Mouse (Mus musculus) embryonic stem cell, embryonic (primary cell): ENCODE measurements around the gene Cacng8.

Source experiments
- CTCF ChIA-PET, 4 experiments: fragments of 300-600 bp in 2 of 4; fragments of 350-600 bp in 2 of 4; sonication (Branson Sonifier 250); formaldehyde crosslinking; loops; one replicate each; lab custom pipeline; 2022; ENCODE audit warnings: inconsistent platforms in 2 of 4; lab: Charles Lee
- POLR2A ChIA-PET, 4 experiments: fragments of 300-600 bp in 2 of 4; fragments of 350-600 bp in 2 of 4; sonication (Branson Sonifier 250); formaldehyde crosslinking; loops; one replicate each; lab custom pipeline; 2022; ENCODE audit warnings: antibody characterized with exemption in 4 of 4, inconsistent platforms in 1 of 4; lab: Charles Lee

Gene Cacng8

GRCm38 (mm10) chr7:3442476-3443062 lies 52.1 kb downstream of the Cacng8 start:
- ChIA-PET CTCF (no interaction called here), POLR2A (interaction anchor here in 3 of 4 experiments (0.7 to 6.9 kb wide), 6 partner anchors 8 to 32 kb away, joined by 3 to 78 read pairs (median 4); no protein-coding TSS in a partner anchor)

- ChIA-PET CTCF (interaction anchor here in 1 of 4 experiments (0.6 kb wide), 1 partner anchor 136 kb away, joined by 3 read pairs; no protein-coding TSS in a partner anchor), POLR2A (interaction anchor here (0.6 to 6.9 kb wide), 5 partner anchors 7 to 98 kb away, joined by 3 to 78 read pairs (median 3); no protein-coding TSS in a partner anchor)
These were observed 54.2 kb downstream of the Cacng8 start for GRCm38 (mm10) chr7:3444678-3445077.

GRCm38 (mm10) chr7:3446584-3446983 lies 56.1 kb downstream of the Cacng8 start:
- ChIA-PET CTCF (interaction anchor here in 1 of 4 experiments (1.1 kb wide), 1 partner anchor 28 kb away, joined by 3 read pairs; no protein-coding TSS in a partner anchor), POLR2A (interaction anchor here in 2 of 4 experiments (0.6 to 4.2 kb wide), 4 partner anchors 23 to 218 kb away, joined by 3 to 23 read pairs (median 4); partner anchors contain the start of gene Cacng6 (in 1 of the 2))

- ChIA-PET CTCF (interaction anchor here in 1 of 4 experiments (1.1 kb wide), 1 partner anchor 28 kb away, joined by 3 read pairs; no protein-coding TSS in a partner anchor), POLR2A (interaction anchor here in 2 of 4 experiments (0.7 to 4.2 kb wide), 4 partner anchors 23 to 196 kb away, joined by 3 to 23 read pairs (median 4); partner anchors contain the start of gene Cacng6 (in 1 of the 2))
These were observed 56.5 kb downstream of the Cacng8 start for GRCm38 (mm10) chr7:3447026-3447425.

GRCm38 (mm10) chr7:3448737-3449454 lies 58.4 kb downstream of the Cacng8 start:
- ChIA-PET POLR2A (interaction anchor here in 3 of 4 experiments (0.8 to 8.6 kb wide), 32 partner anchors 8 to 248 kb away, joined by 3 to 78 read pairs (median 4); partner anchors contain the start of genes Cacng6 (in 2 of the 3), Ndufa3 (in 2 of the 3), Myadm (in 1 of the 3) and Prkcg (in 1 of the 3)), CTCF (interaction anchor here (0.5 to 3.7 kb wide), 36 partner anchors 8 to 1022 kb away, joined by 3 to 43 read pairs (median 4); partner anchors contain the start of genes Myadm (in 1 of the 4) and Prkcg (in 1 of the 4))

GRCm38 (mm10) chr7:3450671-3451070 lies 60.2 kb downstream of the Cacng8 start:
- ChIA-PET CTCF (interaction anchor here in 3 of 4 experiments (0.9 to 3.7 kb wide), 7 partner anchors 10 to 44 kb away, joined by 3 to 43 read pairs (median 4); partner anchors contain the start of gene Cacng6 (in 1 of the 3)), POLR2A (interaction anchor here in 2 of 4 experiments (0.6 to 8.6 kb wide), 37 partner anchors 9 to 243 kb away, joined by 3 to 78 read pairs (median 4); partner anchors contain the start of genes Mboat7 (in 2 of the 2), Ndufa3 (in 2 of the 2), Cacng6 (in 1 of the 2) and Tsen34 (in 1 of the 2))

- CTCF ChIA-PET: interaction anchor here in 3 of 4 experiments (0.6 to 3.7 kb wide), 5 partner anchors 11 to 255 kb away, joined by 3 to 43 read pairs (median 4); no protein-coding TSS in a partner anchor
- POLR2A ChIA-PET: interaction anchor here in 3 of 4 experiments (0.5 to 8.6 kb wide), 37 partner anchors 9 to 242 kb away, joined by 3 to 78 read pairs (median 4); partner anchors contain the start of genes Cacng6 (in 1 of the 3), Mboat7 (in 1 of the 3), Ndufa3 (in 1 of the 3) and Tsen34 (in 1 of the 3)
These were observed 60.7 kb downstream of the Cacng8 start for GRCm38 (mm10) chr7:3451161-3451560.

GRCm38 (mm10) chr7:3452821-3453485 lies 62.5 kb downstream of the Cacng8 start:
- POLR2A ChIA-PET: interaction anchor here (0.6 to 8.6 kb wide), 25 partner anchors 7 to 788 kb away, joined by 3 to 78 read pairs (median 4); partner anchors contain the start of genes Cacng6 (in 1 of the 4) and Mboat7 (in 1 of the 4)
- CTCF ChIA-PET: interaction anchor here (0.5 to 1.9 kb wide), 15 partner anchors 13 to 1025 kb away, joined by 3 to 11 read pairs (median 4); no protein-coding TSS in a partner anchor

- CTCF ChIA-PET: interaction anchor here (0.5 to 1.9 kb wide), 18 partner anchors 13 to 1025 kb away, joined by 3 to 11 read pairs (median 3); partner anchors contain the start of genes Myadm (in 1 of the 4) and Prkcg (in 1 of the 4)
These were observed 63.2 kb downstream of the Cacng8 start for GRCm38 (mm10) chr7:3453486-3454183.

GRCm38 (mm10) chr7:3457111-3457840 lies 66.8 kb downstream of the Cacng8 start:
- CTCF ChIA-PET: interaction anchor here in 3 of 4 experiments (0.7 to 1.2 kb wide), 3 partner anchors 14 to 87 kb away, joined by 4 to 7 read pairs (median 5); no protein-coding TSS in a partner anchor
- POLR2A ChIA-PET: interaction anchor here in 2 of 4 experiments (0.5 to 1.6 kb wide), 6 partner anchors 17 to 235 kb away, joined by 3 to 5 read pairs (median 3); partner anchors contain the start of gene Tsen34 (in 1 of the 2)

More at GRCm38 (mm10) chr7:3453486-3454183, 63.2 kb downstream of the Cacng8 start:
- POLR2A ChIA-PET: interaction anchor here in 2 of 4 experiments (0.8 to 8.6 kb wide), 13 partner anchors 9 to 241 kb away, joined by 3 to 78 read pairs (median 6); partner anchors contain the start of gene Cacng6 (in 1 of the 2)

GRCm38 (mm10) chr7:3457841-3458217 lies 67.3 kb downstream of the Cacng8 start:
- ChIA-PET POLR2A (interaction anchor here in 2 of 4 experiments (0.5 to 3.8 kb wide), 6 partner anchors 7 to 235 kb away, joined by 3 to 16 read pairs (median 4); partner anchors contain the start of gene Tsen34 (in 1 of the 2)), CTCF (interaction anchor here in 3 of 4 experiments (0.7 to 1.2 kb wide), 3 partner anchors 14 to 87 kb away, joined by 4 to 7 read pairs (median 5); no protein-coding TSS in a partner anchor)

GRCm38 (mm10) chr7:3460261-3460660 lies 69.8 kb downstream of the Cacng8 start:
- CTCF ChIA-PET: interaction anchor here in 1 of 4 experiments (0.5 to 1.6 kb wide), 2 partner anchors 12 to 63 kb away, joined by 3 to 5 read pairs; no protein-coding TSS in a partner anchor
- POLR2A ChIA-PET: interaction anchor here in 2 of 4 experiments (0.5 to 3.8 kb wide), 10 partner anchors 9 to 236 kb away, joined by 3 to 16 read pairs (median 4); no protein-coding TSS in a partner anchor

- CTCF ChIA-PET: interaction anchor here in 1 of 4 experiments (0.6 kb wide), 1 partner anchor 24 kb away, joined by 3 read pairs; no protein-coding TSS in a partner anchor
- POLR2A ChIA-PET: interaction anchor here in 1 of 4 experiments (0.6 to 1.5 kb wide), 6 partner anchors 11 to 124 kb away, joined by 4 to 9 read pairs (median 5); no protein-coding TSS in a partner anchor
These were observed 72.8 kb downstream of the Cacng8 start for GRCm38 (mm10) chr7:3463306-3463705.
